Mouse (Mus musculus): Measurements from ENCODE around the gene Dlx1.
A peak's percentile ranks its signal among the peaks of the same experiment; 100 is the strongest.

DNA sequence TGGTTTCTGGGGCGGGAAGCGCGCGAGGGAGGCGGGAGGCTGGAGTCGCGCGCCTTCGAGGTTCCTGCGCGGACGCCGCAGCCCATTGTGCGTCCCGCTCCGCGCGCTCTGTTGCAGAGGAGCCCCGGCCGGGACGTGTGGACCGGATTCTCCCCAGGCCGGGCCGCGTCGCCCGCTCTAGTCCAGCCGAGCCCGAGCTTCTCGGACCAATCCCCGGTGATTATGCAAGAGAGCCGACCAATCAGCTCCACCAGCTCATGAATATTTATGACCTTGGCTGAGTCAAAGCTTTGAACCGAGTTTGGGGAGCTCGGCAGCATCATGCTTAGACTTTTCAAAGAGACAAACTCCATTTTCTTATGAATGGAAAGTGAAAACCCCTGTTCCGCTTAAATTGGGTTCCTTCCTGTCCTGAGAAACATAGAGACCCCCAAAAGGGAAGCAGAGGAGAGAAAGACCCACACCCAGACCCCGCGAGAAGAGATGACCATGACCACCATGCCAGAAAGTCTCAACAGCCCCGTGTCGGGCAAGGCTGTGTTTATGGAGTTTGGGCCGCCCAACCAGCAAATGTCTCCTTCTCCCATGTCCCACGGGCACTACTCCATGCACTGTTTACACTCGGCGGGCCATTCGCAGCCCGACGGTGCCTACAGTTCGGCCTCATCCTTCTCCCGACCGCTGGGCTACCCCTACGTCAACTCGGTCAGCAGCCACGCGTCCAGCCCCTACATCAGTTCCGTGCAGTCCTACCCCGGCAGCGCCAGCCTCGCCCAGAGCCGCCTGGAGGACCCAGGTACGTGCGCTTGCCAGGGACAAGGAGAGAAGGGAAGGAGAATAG is 1.8 kb downstream of the Dlx1 start:
- TF ChIP-seq CTCF (IDR thresholded peaks at IDR 0.05; ENCODE audit: extremely low read depth, insufficient read depth, low read length) (no peak), POLR2A (IDR thresholded peaks at IDR 0.05; ENCODE audit: extremely low read depth, insufficient read depth, low read length) (peak; percentile 39)

Measured in cortical plate, adult 2 months (tissue).